Comparison of ENCODE assay signal across 8 mouse cellular contexts in genomic region chr2:85036507-85037046, GRCm38 (mm10). TPM values are rescaled to one million over a fixed set of nuclear protein-coding genes. Genes with fewer than 3 reads are reported as not detected.
DNase-seq lines count a peak whose midpoint lies in the region; ATAC-seq and TF ChIP-seq lines count a peak whose summit lies in the region.

No protein-coding gene starts in this region.

- H3K9ac ChIP-seq in limb, embryonic 15.5 days: peak overlapping the region; percentile 94
- H3K9ac ChIP-seq in stomach, postnatal 0 days (ENCODE audit: low read length): peak overlapping the region; percentile 94

- peaks cover 39% of the 10 kb centered on the region for H3K36me3 ChIP-seq in C2C12 (ENCODE audit: control insufficient read depth, insufficient read depth)
- peaks cover 25% of the 10 kb centered on the region for H3K36me3 ChIP-seq in limb, embryonic 15.5 days
- H3K36me3 ChIP-seq in stomach, postnatal 0 days (ENCODE audit: control insufficient read depth, insufficient read depth, low read length): peaks cover 15% of the 10 kb centered on the region

- DNase-seq in embryo, embryonic 11 days: peak; percentile 26
- no peak for DNase-seq in embryo, embryonic 10.5 days (ENCODE audit: low spot score)
- no peak for DNase-seq in stomach, postnatal 0 days (ENCODE audit: low spot score)
- no peak for DNase-seq in right cerebral cortex, postnatal 4 days

- no peak for TF ChIP-seq EP300 in stomach, postnatal 0 days (optimal IDR thresholded peaks at IDR 0.05)

- peak overlapping the region; percentile 98 for H3K4me3 ChIP-seq in C2C12 (ENCODE audit: insufficient read depth, poor library complexity, severe bottlenecking)
- peak overlapping the region; percentile 82 for H3K4me3 ChIP-seq in limb, embryonic 15.5 days
- H3K4me3 ChIP-seq in stomach, postnatal 0 days (ENCODE audit: low read depth, low read length): peak overlapping the region; percentile 83

- peaks cover 13% of the 10 kb centered on the region for H3K4me1 ChIP-seq in limb, embryonic 15.5 days
- H3K4me1 ChIP-seq in stomach, postnatal 0 days (replicated peaks; ENCODE audit: control insufficient read depth, insufficient read depth): no peaks in the 10 kb centered on the region

- H3K79me3 ChIP-seq in C2C12 (ENCODE audit: low read depth): peaks cover 38% of the 10 kb centered on the region

- H3ac ChIP-seq in C2C12 (ENCODE audit: control insufficient read depth, insufficient read length, low read depth): peak overlapping the region; percentile 62

- H3K27me3 ChIP-seq in C2C12 (ENCODE audit: control insufficient read depth, insufficient read depth, insufficient read length): no peaks in the 10 kb centered on the region
- H3K27me3 ChIP-seq in limb, embryonic 15.5 days: no peaks in the 10 kb centered on the region
- no peaks in the 10 kb centered on the region for H3K27me3 ChIP-seq in stomach, postnatal 0 days (ENCODE audit: control insufficient read depth, insufficient read depth, low read length)

- no peaks in the 10 kb centered on the region for H3K9me3 ChIP-seq in limb, embryonic 15.5 days
- no peaks in the 10 kb centered on the region for H3K9me3 ChIP-seq in stomach, postnatal 0 days (ENCODE audit: control insufficient read depth, low read length)

- H3K27ac ChIP-seq in limb, embryonic 15.5 days: peak overlapping the region; percentile 89
- H3K27ac ChIP-seq in stomach, postnatal 0 days (replicated peaks): 0 out of 2 replicates have a peak overlapping the region, but pooled peaks have one; percentile 49

- H3K79me2 ChIP-seq in C2C12 (ENCODE audit: control insufficient read depth, insufficient read depth): peaks cover 44% of the 10 kb centered on the region

- WGBS in limb, embryonic 15.5 days: 2% methylated on average over 11 of the region's 11 CpGs
- 7% methylated on average over 11 of the region's 11 CpGs for WGBS in stomach, postnatal 0 days

- H3K4me2 ChIP-seq in limb, embryonic 15.5 days: peak overlapping the region; percentile 63
- H3K4me2 ChIP-seq in stomach, postnatal 0 days (replicated peaks; ENCODE audit: low read depth): peak overlapping the region; percentile 80

- TF ChIP-seq CTCF in C2C12 (IDR thresholded peaks at IDR 0.05; ENCODE audit: control insufficient read depth, insufficient read depth, insufficient read length): no peak
- no peak for TF ChIP-seq CTCF in stomach, postnatal 0 days (IDR thresholded peaks at IDR 0.05; ENCODE audit: low read depth)

- peak; percentile 16; the same call in 1 of the 2 replicates for ATAC-seq in erythroid progenitor cell, adult 5-6 weeks (replicated peaks; ENCODE audit: low FRiP score, poor library complexity, severe bottlenecking)
- ATAC-seq in limb, embryonic 15.5 days (ENCODE audit: insufficient number of reproducible peaks, low FRiP score, low TSS enrichment, low read depth): 0 out of 2 replicates have a peak, but pooled peaks have one; percentile 21
- ATAC-seq in stomach, postnatal 0 days (ENCODE audit: low FRiP score, low TSS enrichment): peak; percentile 21
- no peak for ATAC-seq in activated CD4-positive, CD25-positive, alpha-beta regulatory T cell, adult 4 months

TF ChIP-seq in C2C12, 6 proteins besides CTCF, POLR2A, EP300 and RAD21:
- TF ChIP-seq MAX (IDR thresholded peaks at IDR 0.05) (no peak), FOSL1 (IDR thresholded peaks at IDR 0.05; ENCODE audit: insufficient read depth, low read length, poor library complexity, severe bottlenecking) (no peak), CEBPB (IDR thresholded peaks at IDR 0.05; ENCODE audit: low read depth) (no peak), MYOG (IDR thresholded peaks at IDR 0.05; ENCODE audit: control insufficient read depth, extremely low read depth, insufficient read length) (no peak), MYOD1 (IDR thresholded peaks at IDR 0.05; ENCODE audit: control insufficient read depth, insufficient read length, low read depth) (no peak), USF1 (IDR thresholded peaks at IDR 0.05; ENCODE audit: low read depth) (no peak)

RNA-seq across cellular contexts. Expression of gene Ssrp1, which starts 0.5 kb away (rescaled TPM):
- 195 TPM for polyA plus RNA-seq in C2C12 (2012; fragmentation: generic; extraction: Trizol)
- total RNA-seq in erythroid progenitor cell, adult 5-6 weeks (2015; ENCODE audit: low replicate concordance): 112 TPM in 2 replicates
- 221 and 237 TPM in 2 replicates for total RNA-seq in erythroid progenitor cell, adult 5-6 weeks (2017; ENCODE audit: low replicate concordance)
- 235 and 238 TPM in 2 replicates for polyA plus RNA-seq in limb, embryonic 15.5 days (2015; fragmentation: Nextera tagmentation; extraction: Ambion mirVana)
- polyA plus RNA-seq in stomach, postnatal 0 days (2015; fragmentation: Nextera tagmentation; extraction: Ambion mirVana): 84.8 and 90.0 TPM in 2 replicates
- 100 to 1,000 TPM; 135 to 160 TPM for polyA plus RNA-seq in activated CD4-positive, CD25-positive, alpha-beta regulatory T cell, adult 4 months (2017; shearing (Covaris generic))

RNA-seq across cellular contexts. Expression of gene P2rx3, which starts 0.7 kb away (rescaled TPM):
- polyA plus RNA-seq in C2C12 (2012; fragmentation: generic; extraction: Trizol): 0.30 TPM
- 1.1 and 1.3 TPM in 2 replicates for total RNA-seq in erythroid progenitor cell, adult 5-6 weeks (2015; ENCODE audit: low replicate concordance)
- not detected in 2 replicates for total RNA-seq in erythroid progenitor cell, adult 5-6 weeks (2017; ENCODE audit: low replicate concordance)
- 0.19 and 0.58 TPM in 2 replicates for polyA plus RNA-seq in limb, embryonic 15.5 days (2015; fragmentation: Nextera tagmentation; extraction: Ambion mirVana)
- 0.62 and 0.73 TPM in 2 replicates for polyA plus RNA-seq in stomach, postnatal 0 days (2015; fragmentation: Nextera tagmentation; extraction: Ambion mirVana)
- polyA plus RNA-seq in activated CD4-positive, CD25-positive, alpha-beta regulatory T cell, adult 4 months (2017; shearing (Covaris generic)): under 1 TPM in 1 of 2 experiments, not detected in 1; 0.62 TPM

RNA-seq across cellular contexts. Expression of gene Tnks1bp1, which starts 11.2 kb away (rescaled TPM):
- polyA plus RNA-seq in C2C12 (2012; fragmentation: generic; extraction: Trizol): 58.6 TPM
- 1.1 TPM in 1 of 2 replicates, not detected in the other for total RNA-seq in erythroid progenitor cell, adult 5-6 weeks (2015; ENCODE audit: low replicate concordance)
- total RNA-seq in erythroid progenitor cell, adult 5-6 weeks (2017; ENCODE audit: low replicate concordance): 0.23 and 2.6 TPM in 2 replicates
- polyA plus RNA-seq in limb, embryonic 15.5 days (2015; fragmentation: Nextera tagmentation; extraction: Ambion mirVana): 65.1 and 74.1 TPM in 2 replicates
- polyA plus RNA-seq in stomach, postnatal 0 days (2015; fragmentation: Nextera tagmentation; extraction: Ambion mirVana): 32.9 and 34.0 TPM in 2 replicates
- polyA plus RNA-seq in activated CD4-positive, CD25-positive, alpha-beta regulatory T cell, adult 4 months (2017; shearing (Covaris generic)): 1 to 10 TPM; 3.9 to 6.3 TPM

RNA-seq across cellular contexts. Expression of gene Prg3, which starts 48.6 kb away (rescaled TPM):
- polyA plus RNA-seq in C2C12 (2012; fragmentation: generic; extraction: Trizol): not detected
- total RNA-seq in erythroid progenitor cell, adult 5-6 weeks (2015; ENCODE audit: low replicate concordance): 3.4 and 10.1 TPM in 2 replicates
- total RNA-seq in erythroid progenitor cell, adult 5-6 weeks (2017; ENCODE audit: low replicate concordance): 8.2 and 32.4 TPM in 2 replicates
- not detected in 2 replicates for polyA plus RNA-seq in limb, embryonic 15.5 days (2015; fragmentation: Nextera tagmentation; extraction: Ambion mirVana)
- polyA plus RNA-seq in stomach, postnatal 0 days (2015; fragmentation: Nextera tagmentation; extraction: Ambion mirVana): not detected in 2 replicates
- not detected for polyA plus RNA-seq in activated CD4-positive, CD25-positive, alpha-beta regulatory T cell, adult 4 months (2017; shearing (Covaris generic))

RNA-seq across cellular contexts. Expression of gene Prg2, which starts 56.3 kb away (rescaled TPM):
- not detected for polyA plus RNA-seq in C2C12 (2012; fragmentation: generic; extraction: Trizol)
- total RNA-seq in erythroid progenitor cell, adult 5-6 weeks (2015; ENCODE audit: low replicate concordance): 91.5 and 93.5 TPM in 2 replicates
- 123 and 136 TPM in 2 replicates for total RNA-seq in erythroid progenitor cell, adult 5-6 weeks (2017; ENCODE audit: low replicate concordance)
- 0.18 TPM in 1 of 2 replicates, not detected in the other for polyA plus RNA-seq in limb, embryonic 15.5 days (2015; fragmentation: Nextera tagmentation; extraction: Ambion mirVana)
- polyA plus RNA-seq in stomach, postnatal 0 days (2015; fragmentation: Nextera tagmentation; extraction: Ambion mirVana): 0.16 TPM in 1 of 2 replicates, not detected in the other
- under 1 TPM in 1 of 2 experiments, not detected in 1; 0.65 TPM for polyA plus RNA-seq in activated CD4-positive, CD25-positive, alpha-beta regulatory T cell, adult 4 months (2017; shearing (Covaris generic))
